Mouse (Mus musculus): ENCODE measurements around the gene Myh9.

DNA sequence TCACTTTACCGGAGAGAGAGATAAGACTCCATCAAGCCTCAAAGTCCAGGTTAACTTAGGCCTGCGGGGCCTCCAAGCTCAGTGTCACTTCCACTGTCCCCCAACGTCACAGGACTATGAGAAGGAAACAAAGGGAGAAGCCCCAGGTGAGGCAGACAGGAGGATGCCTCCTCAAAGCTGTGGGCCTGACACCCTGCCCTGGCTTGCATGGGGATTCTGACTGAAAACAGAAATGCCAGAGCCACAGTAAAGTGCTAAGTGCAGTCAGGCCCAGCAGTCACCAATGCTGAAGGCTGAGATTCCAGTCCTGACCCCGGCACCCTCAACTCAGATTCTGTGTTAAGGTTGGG lies 25.4 kb downstream of the Myh9 start:
- no peak for TF ChIP-seq POLR2A (IDR thresholded peaks at IDR 0.05; ENCODE audit: insufficient read depth, low read depth, low read length)
- TF ChIP-seq CTCF (IDR thresholded peaks at IDR 0.05; ENCODE audit: insufficient read depth, low read depth, low read length) = no peak

All from olfactory bulb, adult 2 months (tissue).